Mouse (Mus musculus): ENCODE measurements at regions not wholly inside any gene's neighbourhood (a gene's known extent, or its start where the extent isn't known, plus 50 kb on each side); places are given as distances from the start of the nearest gene placed in this dataset.

GRCm38 (mm10) chr2:170258367-170258766 lies 110.5 kb upstream of the Zfp217 start:
- no peak for DNase-seq (ENCODE audit: low spot score in 2 of 2)

- DNase-seq (ENCODE audit: low spot score in 2 of 2), result no peak
Measured at GRCm38 (mm10) chr2:170257671-170258235, 109.8 kb upstream of the Zfp217 start.

GRCm38 (mm10) chr2:170255997-170256396 lies 108.1 kb upstream of the Zfp217 start:
- no peak for DNase-seq (ENCODE audit: low spot score in 2 of 2)

GRCm38 (mm10) chr2:170255533-170255932 lies 107.6 kb upstream of the Zfp217 start:
- DNase-seq (ENCODE audit: low spot score in 2 of 2), result no peak

- no peak for DNase-seq (ENCODE audit: low spot score in 2 of 2)
Measured at GRCm38 (mm10) chr2:170253681-170254440, 106.0 kb upstream of the Zfp217 start.

- DNase-seq (ENCODE audit: low spot score in 2 of 2), result peak in 1 of 2 experiments; percentile 38
Measured at GRCm38 (mm10) chr2:170252255-170253034, 104.5 kb upstream of the Zfp217 start.

GRCm38 (mm10) chr2:170250680-170251079 lies 102.8 kb upstream of the Zfp217 start:
- no peak for DNase-seq (ENCODE audit: low spot score in 2 of 2)

GRCm38 (mm10) chr2:170247702-170248445 lies 100.0 kb upstream of the Zfp217 start:
- no peak for DNase-seq (ENCODE audit: low spot score in 2 of 2)

- no peak for DNase-seq (ENCODE audit: low spot score in 2 of 2)
Measured at GRCm38 (mm10) chr2:170245637-170246341, 97.9 kb upstream of the Zfp217 start.

GRCm38 (mm10) chr2:170244108-170244507 lies 96.2 kb upstream of the Zfp217 start:
- DNase-seq (ENCODE audit: low spot score in 2 of 2), result no peak

GRCm38 (mm10) chr2:170237959-170238358 lies 90.1 kb upstream of the Zfp217 start:
- DNase-seq (ENCODE audit: low spot score in 2 of 2), result no peak

GRCm38 (mm10) chr2:170233426-170233825 lies 85.5 kb upstream of the Zfp217 start:
- no peak for DNase-seq (ENCODE audit: low spot score in 2 of 2)

- DNase-seq (ENCODE audit: low spot score in 2 of 2), result no peak
Measured at GRCm38 (mm10) chr2:170229461-170230080, 81.7 kb upstream of the Zfp217 start.

GRCm38 (mm10) chr2:170228318-170228994 lies 80.6 kb upstream of the Zfp217 start:
- no peak for DNase-seq (ENCODE audit: low spot score in 2 of 2)

GRCm38 (mm10) chr2:170223872-170224271 lies 76.0 kb upstream of the Zfp217 start:
- no peak for DNase-seq (ENCODE audit: low spot score in 2 of 2)

- DNase-seq (ENCODE audit: low spot score in 2 of 2), result no peak
Measured at GRCm38 (mm10) chr2:170222819-170223218, 74.9 kb upstream of the Zfp217 start.

GRCm38 (mm10) chr2:170221994-170222535 lies 74.2 kb upstream of the Zfp217 start:
- DNase-seq (ENCODE audit: low spot score in 2 of 2), result no peak

GRCm38 (mm10) chr2:170220871-170221369 lies 73.0 kb upstream of the Zfp217 start:
- peak in 1 of 2 experiments; percentile 35 for DNase-seq (ENCODE audit: low spot score in 2 of 2)

- no peak for DNase-seq (ENCODE audit: low spot score in 2 of 2)
Measured at GRCm38 (mm10) chr2:170220443-170220842, 72.5 kb upstream of the Zfp217 start.
